Mouse (Mus musculus): ENCODE data around the gene Zfp324.

The Zfp324 gene

GRCm38 (mm10) chr7:12970906-12971305 is 5.3 kb downstream of the Zfp324 start:
- DNase-seq = no peak

GRCm38 (mm10) chr7:12977682-12978389 is 12.2 kb downstream of the Zfp324 start, which contains the start of gene Zfp446:
Gene Zfp446 (plus strand): TSS chr7:12977848.
- peak; percentile 99 to 100 for DNase-seq

DNA sequence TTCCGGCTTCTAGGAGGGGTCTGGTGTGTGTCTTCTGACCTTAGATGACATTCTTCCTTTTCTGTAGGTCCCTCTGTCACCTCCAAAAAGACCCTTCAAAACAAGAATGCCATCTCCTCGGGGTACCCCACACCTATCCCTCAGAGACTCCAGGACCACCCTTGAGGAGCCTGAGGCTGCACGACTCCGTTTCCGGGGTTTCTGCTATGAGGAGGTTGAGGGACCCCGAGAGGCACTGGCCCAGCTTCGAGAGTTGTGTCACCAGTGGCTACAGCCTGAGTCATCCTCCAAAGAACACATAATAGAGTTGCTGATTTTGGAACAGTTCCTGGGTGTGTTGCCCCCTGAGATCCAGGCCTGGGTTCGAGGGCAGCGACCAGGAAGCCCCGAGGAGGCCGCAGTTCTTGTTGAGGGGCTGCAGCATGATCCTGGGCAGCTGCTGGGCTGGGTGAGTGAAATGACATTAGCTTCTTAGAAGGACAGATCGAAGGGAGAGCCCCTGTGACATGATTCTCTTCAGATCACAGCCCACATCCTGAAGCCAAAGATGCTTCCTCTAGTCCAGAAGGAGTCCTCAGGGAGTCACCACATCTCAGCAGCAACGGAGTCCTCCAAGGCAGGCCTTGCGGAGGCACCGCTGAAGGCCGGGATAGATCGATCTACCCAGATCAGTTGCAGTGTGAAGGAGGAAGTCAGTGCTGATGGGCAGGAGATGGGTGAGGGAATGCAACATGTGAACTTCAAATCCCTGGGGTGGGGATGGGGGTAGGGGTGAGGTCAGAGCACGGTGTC is 13.5 kb downstream of the Zfp324 start:
- DNase-seq = peak; percentile 25 to 35

DNA sequence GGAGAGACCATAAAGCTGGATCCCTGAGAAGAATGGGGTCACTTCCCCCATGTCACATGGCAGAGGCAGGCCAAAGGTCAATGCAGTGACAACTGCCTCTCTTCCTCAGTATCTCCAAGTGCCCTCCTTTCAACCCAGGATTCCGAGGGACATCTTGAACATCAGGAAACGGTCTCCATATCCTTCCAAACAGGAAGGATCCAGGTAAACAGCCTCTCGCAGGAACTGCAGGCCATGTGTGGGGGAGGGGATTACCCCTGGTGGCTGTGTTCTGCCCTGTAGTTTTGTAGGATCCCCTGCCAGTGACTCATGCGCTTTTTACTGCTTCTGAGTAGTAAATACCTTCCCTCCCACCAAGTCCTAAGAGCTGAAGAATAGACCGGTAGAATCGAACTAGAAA is 14.1 kb downstream of the Zfp324 start:
- peak in 1 of 2 experiments; percentile 15 for DNase-seq

GRCm38 (mm10) chr7:12980291-12980690 is 14.7 kb downstream of the Zfp324 start:
- no peak for DNase-seq

GRCm38 (mm10) chr7:12985724-12986123 is 20.1 kb downstream of the Zfp324 start:
- DNase-seq = no peak

DNA sequence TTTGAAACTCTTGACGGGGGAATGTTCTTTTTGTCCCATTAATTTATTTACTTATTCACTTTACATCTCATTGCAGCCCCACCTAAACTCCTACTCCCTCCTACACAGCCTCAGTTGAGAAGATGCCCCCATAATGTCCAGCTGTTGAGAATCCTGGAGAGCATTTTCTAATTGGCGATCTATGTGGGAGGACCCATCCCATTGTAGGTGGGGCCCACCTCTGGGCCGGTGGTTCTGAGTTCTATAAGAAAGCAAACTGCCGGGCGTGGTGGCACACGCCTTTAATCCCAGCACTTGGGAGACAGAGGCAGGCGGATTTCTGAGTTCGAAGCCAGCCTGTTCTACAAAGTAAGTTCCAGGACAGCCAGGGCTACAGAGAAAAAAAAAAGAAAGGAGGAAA is 21.3 kb downstream of the Zfp324 start:
- no peak for DNase-seq

DNA sequence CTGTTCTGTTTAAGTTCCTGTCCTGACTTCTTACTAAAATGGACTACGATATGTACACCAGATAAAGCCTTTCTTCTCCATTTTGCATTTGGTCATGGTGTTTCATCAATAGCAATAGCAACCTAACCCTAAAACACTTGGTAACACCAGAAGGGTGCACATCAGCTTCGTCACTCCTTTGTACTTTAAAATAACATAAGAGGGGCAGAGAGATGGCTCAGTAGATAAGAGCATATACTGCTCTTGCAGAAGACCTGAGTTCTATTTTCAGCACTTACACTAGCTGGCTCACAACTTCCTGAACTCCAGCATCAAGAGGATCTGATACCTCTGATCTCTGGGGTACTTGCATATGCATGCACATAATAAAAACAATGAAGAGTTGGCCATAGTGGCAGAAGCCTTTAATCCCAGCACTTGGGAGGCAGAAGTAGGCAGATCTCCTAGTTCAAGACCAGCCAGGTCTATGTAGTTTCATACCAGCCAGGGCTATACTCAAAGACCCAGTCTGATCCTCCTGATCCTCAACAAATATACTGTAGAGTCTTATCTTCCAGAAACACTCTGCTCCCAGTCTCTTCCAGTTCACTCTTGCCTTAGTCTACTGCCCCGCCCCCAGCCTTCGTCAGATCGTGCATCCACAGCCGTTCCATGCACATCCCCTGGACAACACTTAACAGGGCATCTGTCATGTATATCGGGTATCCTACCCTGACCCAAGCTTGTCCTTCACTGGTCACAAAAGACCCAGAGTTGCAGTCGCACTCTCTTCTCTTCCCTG is 22.0 kb downstream of the Zfp324 start:
- no peak for DNase-seq

DNA sequence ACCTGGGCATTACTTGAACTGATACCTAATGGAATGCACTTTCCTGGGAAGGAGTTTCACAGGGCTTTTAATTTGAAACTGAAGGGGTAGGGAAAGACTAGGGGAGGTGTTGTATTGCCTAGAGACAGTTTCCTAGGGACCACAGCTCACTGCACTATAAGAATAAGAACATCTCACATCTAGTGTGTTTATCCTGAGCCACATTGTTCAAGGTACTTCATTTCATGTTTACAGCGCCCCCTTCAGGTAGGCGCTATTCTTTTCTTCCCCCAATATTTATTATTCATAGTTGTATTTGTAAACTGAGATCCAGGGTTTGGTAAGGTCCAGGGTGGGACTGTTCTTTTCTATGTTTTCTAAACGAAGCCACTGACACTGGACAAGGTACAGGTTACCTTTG is 26.6 kb downstream of the Zfp324 start:
- DNase-seq = peak in 1 of 2 experiments; percentile 39

DNA sequence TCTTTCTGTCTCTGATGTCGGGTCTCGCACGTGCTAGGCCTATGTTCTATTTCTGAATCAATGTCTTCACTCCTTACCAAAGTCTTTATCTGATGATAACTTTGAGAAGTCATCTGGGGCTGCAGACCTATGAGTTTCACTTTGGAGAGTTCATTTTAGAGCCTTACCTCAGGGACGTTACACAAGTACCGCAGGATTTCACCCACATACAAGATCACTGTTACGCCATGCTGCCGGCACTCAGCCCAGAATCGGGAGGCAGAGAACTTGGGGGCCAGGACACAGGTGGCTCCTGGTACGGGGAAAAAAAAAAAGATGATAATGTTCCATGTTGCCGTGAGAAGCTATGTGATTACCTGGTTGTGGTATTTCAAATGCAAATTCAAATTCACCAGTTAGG is 27.5 kb downstream of the Zfp324 start:
- DNase-seq = no peak

DNA sequence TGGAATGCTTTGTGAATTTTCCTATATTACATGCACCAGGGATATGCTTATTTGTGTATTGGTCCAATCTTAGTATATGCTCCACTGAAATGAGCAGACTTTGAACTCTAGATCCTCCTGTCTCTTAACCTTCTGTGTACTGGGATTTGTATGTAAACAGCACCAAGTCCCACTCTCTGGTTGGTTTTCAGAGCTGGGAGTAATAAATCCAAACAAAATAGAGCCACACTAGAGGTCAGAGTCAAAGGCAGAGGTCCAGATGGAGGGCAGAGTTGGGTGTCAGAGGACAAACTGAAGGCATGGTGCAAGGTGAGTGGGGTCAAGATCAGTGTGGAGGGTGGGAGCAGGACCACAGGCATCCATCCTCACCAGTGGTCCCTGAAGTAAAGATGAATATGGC is 30.2 kb downstream of the Zfp324 start:
- no peak for DNase-seq

GRCm38 (mm10) chr7:12997230-12997629 is 31.6 kb downstream of the Zfp324 start:
- DNase-seq = no peak

- no peak for DNase-seq
These were observed 32.4 kb downstream of the Zfp324 start, which contains the start of gene Slc27a5 for GRCm38 (mm10) chr7:12998053-12998452. Gene Slc27a5 (minus strand): TSS chr7:12998192.

GRCm38 (mm10) chr7:12998851-12999250 is 33.2 kb downstream of the Zfp324 start, which contains the start of gene Trim28:
Gene Trim28 (plus strand): TSS chr7:12999114.
- DNase-seq = no peak

- DNase-seq = no peak
These were observed 35.9 kb downstream of the Zfp324 start for GRCm38 (mm10) chr7:13001584-13001983.

DNA sequence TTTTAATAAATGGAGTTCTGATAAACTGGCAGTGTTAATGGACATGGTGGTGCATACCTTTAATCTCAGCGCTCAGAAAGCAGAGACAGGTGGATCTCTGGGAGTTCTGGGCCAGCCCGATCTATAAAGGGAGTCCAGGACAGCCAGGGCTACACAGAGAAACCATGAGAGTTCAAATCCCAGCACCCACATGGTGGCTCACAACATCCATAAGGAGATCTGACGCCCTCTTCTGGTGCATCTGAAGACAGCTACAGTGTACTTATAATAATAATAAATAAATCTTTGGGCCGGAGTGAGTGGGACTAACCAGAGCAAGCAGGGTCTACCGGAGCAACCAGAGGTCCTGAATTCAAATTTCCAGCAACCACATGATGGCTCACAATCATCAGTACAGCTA is 37.7 kb downstream of the Zfp324 start:
- no peak for DNase-seq

DNA sequence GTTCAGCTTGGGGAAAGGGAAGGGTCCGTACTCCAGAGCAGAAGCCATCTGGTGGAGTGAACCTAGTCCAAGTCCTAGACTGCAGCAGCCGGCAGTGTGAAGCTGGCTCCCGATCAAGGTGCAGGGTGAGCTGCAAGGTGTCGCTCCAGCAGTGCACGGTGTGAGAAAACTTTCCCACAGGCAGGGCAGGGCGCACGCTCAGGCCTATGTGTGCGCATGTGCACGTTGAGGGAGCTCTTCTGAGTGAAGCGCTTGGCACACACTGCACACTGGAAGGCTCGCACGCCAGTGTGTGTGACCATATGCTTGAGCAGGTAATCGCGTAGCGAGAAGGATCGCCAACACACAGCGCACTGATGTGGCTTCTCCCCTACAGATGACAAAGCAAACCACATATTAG is 40.4 kb downstream of the Zfp324 start:
- DNase-seq = peak; percentile 46

GRCm38 (mm10) chr7:13006531-13006930 is 40.9 kb downstream of the Zfp324 start:
- DNase-seq = peak in 1 of 2 experiments; percentile 11

DNA sequence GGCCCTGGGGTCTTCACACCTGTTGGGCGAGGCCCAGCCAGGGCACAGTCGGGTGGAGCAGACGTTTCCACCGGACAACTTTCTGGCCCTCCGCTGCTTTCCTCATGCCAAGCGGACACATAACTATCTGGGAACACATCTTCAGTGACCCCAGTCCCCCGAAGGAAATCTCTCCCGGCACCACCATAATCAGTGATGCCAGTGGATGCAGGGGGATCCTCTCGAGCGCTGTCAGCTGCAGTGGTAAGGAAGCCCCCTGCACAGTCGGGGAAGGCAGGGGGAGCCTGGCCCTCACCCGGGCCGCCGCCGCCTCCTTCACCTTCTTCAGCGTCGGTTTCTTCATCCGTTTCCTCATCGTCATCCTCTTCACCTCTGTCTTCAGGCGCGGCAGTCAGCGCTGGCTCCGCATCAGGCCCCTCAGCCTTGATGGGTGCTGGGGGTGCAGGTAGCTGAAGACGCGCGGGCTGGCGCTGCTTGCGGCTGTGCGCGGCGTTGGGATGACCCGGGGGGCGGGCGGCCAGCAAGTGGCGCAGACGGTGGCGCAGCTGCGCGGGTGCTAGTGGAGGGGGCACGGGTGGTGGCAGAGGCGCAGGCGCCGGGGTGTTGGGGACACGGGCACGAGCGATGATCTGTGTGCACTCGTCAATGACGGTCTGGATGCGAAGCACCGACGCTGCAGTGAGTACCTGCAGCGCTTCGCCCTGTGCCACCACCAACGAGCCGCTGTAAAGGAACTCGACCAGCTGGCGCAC is 41.9 kb downstream of the Zfp324 start:
- peak in 1 of 2 experiments; percentile 39 for DNase-seq

DNA sequence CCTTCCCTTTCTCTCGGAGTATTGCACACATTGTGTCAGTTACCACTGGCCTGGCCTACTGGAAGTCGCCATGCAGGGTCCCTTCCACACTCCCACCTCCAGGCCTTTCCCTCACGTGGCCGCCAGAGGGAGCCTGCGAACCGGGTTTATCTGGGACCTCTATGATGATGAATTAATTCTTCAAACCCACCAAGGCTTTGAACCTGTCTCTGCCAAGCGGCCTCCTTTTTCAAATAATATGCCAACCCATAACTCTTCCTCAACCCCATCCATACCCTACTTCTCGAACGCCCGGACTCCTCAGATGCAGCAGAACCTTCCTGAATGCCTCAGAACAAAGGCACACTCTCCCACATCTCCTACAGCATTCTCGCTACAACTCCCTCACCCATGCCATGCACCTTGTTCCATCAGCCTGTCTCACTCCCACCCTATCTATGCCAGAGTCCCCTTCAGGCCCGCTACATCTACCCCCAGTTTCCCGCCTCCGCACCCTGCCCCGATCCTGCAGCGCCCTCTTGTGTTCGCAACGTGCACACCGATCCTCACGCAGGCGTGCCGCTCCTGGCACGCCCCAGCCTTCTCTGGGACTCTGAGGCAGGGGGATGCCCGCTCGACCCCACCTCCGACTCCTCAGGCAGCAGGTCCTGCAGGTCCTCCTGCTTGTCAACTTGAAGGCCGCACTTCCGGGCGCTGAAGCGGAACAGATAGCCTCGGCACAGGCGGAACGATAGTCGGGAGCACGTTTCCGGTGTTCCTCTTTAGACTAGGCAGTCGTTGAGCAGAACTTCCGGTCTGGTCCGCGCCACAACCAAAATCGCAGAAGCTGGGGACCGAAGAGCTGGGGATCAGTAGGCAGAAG is 43.7 kb downstream of the Zfp324 start:
- DNase-seq = peak; percentile 89 to 92
